ENCODE assay signal across 8 mouse cellular contexts in the genomic region with DNA sequence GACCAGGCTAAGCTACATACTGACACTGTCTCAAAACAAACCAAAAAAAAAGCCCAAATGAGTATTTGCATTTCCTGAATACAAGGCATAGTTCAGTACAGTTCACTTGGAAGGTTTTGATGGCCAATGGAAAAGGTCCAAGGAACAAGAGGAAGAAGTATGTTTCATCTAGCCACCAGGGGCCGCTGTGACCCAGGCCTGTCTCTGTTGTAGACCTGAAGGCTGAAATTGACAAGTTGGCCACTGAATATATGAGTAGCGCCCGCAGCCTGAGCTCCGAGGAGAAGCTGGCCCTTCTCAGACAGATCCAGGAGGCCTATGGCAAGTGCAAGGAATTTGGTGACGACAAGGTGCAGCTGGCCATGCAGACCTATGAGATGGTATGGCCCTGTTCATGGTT. TPM values are rescaled to one million over a fixed set of nuclear protein-coding genes. Genes with fewer than 3 reads are reported as not detected.
DNase-seq lines count a peak whose midpoint lies in the region; ATAC-seq lines count a peak whose summit lies in the region.

No protein-coding gene starts in this region.

- peak; percentile 91 for DNase-seq in ZHBTc4 (ENCODE audit: low read depth, low spot score)
- DNase-seq in cerebellum, adult 9-11 months = peak; percentile 84
- DNase-seq in frontal cortex, postnatal 25 days (ENCODE audit: low spot score in 2 of 2) = peak; percentile 60 to 74
- peak; percentile 44 for DNase-seq in hindlimb bud, embryonic 11.5 days (ENCODE audit: extremely low spot score, low read depth, low spot score)
- peak; percentile 49 for DNase-seq in left cerebral cortex, adult 11 months (ENCODE audit: low spot score)
- peak; percentile 78 for DNase-seq in right cerebral cortex, adult 2 months (ENCODE audit: low spot score in 2 of 2)
- DNase-seq in yolk sac, embryonic 10.5 days (ENCODE audit: low spot score) = peak; percentile 71

- ATAC-seq in megakaryocyte, adult 5-6 weeks (ENCODE audit: poor library complexity, severe bottlenecking) = peak; percentile 85

RNA-seq across cellular contexts. Expression of gene Acrbp, which starts 2.8 kb away (rescaled TPM):
- total RNA-seq in megakaryocyte, adult 5-6 weeks (2015) = 9.0 and 14.2 TPM in 2 replicates
- total RNA-seq in megakaryocyte, adult 5-6 weeks (2017) = 3.4 and 8.8 TPM in 2 replicates

RNA-seq across cellular contexts. Expression of gene Ing4, which starts 7.1 kb away (rescaled TPM):
- total RNA-seq in megakaryocyte, adult 5-6 weeks (2015) = 33.0 and 35.7 TPM in 2 replicates
- total RNA-seq in megakaryocyte, adult 5-6 weeks (2017) = 63.3 and 63.9 TPM in 2 replicates

RNA-seq across cellular contexts. Expression of gene Lpar5, which starts 21.0 kb away (rescaled TPM):
- total RNA-seq in megakaryocyte, adult 5-6 weeks (2015) = 25.1 and 25.5 TPM in 2 replicates
- 27.6 and 30.0 TPM in 2 replicates for total RNA-seq in megakaryocyte, adult 5-6 weeks (2017)

RNA-seq across cellular contexts. Expression of gene Zfp384, which starts 37.7 kb away (rescaled TPM):
- total RNA-seq in megakaryocyte, adult 5-6 weeks (2015) = 67.0 and 70.0 TPM in 2 replicates
- total RNA-seq in megakaryocyte, adult 5-6 weeks (2017) = 34.1 and 36.0 TPM in 2 replicates

RNA-seq across cellular contexts. Expression of gene Chd4, which starts 49.1 kb away (rescaled TPM):
- total RNA-seq in megakaryocyte, adult 5-6 weeks (2015) = 64.9 and 75.9 TPM in 2 replicates
- 282 and 336 TPM in 2 replicates for total RNA-seq in megakaryocyte, adult 5-6 weeks (2017)

Comparison
In these comparisons a context has a peak if more than half of its experiments do, and no peak if none do; other contexts are left out.
1. Peak in every context shown above with its lines: DNase-seq and ATAC-seq.